Mouse (Mus musculus): ENCODE measurements around the gene Khdc4. TPM values are rescaled to one million over a fixed set of nuclear protein-coding genes. Genes with fewer than 3 reads are reported as not detected.

The Khdc4 gene
- polyA plus RNA-seq, 1 experiment from 2014 or later, result 75.2 TPM

DNA sequence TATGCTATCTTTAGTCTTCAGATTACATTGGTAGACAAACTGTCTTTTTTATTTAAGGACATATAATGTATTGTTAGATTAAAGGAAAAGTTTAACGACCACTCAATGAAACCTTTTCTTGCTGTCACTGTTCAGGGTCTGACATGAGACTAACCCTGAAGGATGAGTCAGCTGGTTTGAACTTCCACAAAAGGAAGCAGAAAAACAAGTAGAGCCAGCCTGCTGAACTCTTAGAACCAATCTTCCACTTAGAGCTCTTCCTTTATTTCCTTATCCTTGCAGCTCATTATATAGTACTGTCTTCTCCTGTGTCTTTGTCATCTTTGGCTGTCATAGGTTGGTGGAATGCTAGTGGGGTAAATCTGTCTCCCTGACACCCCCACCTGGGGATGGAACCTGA, 32.2 kb downstream of the Khdc4 start:
- peak; percentile 11 for DNase-seq (ENCODE audit: low spot score)

DNA sequence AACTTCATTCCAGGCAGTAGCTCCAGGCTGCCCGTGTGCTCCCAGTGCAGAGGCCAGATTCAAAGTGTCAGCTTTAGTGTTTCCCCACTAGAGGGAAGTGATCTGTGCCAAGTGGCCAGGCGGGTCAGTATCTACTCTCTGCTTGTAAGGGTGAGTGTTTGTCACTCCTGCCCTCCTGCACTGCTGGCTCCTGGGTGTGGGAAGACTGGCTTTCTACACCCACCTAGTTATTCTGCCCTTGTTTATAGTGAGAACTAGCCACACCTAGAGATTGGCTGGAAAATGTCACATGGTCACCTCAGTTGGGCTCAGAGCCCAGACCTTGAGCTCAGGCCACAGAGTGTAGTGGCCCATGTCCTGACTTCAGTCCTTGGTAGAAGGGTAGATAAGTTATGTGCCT, 33.5 kb downstream of the Khdc4 start:
- DNase-seq (ENCODE audit: low spot score), result no peak

DNA sequence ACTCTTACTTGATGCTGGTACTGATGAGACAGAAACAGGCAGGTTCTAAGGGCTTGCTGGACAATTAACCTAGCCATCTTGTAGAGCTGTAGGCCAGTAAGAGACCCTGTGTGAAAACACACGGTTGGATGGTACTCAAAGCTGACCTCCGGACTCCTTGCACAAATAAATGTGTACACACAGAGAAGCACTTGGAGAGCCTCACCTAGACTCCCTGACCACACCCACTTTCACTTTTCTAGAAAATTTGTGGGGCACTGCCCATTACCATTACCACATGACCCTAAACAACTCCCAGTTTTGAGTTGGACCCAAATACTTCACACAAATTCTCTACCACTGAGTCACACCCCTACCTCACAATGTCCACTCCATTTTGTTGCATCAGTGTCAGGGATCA, 51.0 kb downstream of the Khdc4 start:
- no peak for DNase-seq (ENCODE audit: low spot score)

DNA sequence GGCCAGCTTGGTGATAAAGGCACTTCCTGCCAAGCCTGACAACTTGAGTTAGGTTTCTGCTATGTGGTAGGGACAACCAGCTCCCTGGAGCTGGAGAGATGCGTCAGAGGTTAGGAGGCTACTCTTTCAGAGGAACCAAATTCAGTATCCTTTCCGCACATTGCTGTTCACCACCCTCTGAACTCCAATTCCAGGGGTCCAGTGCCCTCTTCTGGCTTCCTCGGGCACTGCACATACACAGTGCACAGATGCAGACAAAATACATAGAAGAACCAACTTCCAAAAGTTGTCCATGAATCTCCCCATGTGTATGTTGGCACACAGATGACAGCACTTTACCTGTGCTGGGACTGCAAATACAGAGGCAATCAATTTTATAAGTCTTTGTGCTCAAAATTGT, 53.0 kb downstream of the Khdc4 start:
- DNase-seq (ENCODE audit: low spot score), result peak; percentile 65

DNA sequence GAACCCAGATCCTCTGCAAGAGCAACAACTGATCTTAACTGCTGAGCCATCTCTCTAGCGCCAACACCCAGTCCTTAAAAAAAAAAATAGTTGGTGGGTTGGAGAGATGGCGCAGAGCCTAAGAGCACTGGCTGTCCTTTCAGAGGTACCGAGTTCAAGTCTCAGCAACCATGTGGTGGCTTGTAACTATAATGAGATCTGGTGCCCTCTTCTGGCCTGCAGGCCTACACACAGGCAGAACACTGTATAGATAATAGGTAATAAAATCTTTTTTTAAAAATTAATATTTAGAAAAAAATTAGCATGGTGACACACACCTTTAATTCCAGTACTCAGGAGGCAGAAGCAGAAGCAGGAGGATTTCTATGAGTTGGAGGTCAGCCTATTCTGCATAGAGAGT, 54.5 kb downstream of the Khdc4 start:
- no peak for DNase-seq (ENCODE audit: low spot score)

DNA sequence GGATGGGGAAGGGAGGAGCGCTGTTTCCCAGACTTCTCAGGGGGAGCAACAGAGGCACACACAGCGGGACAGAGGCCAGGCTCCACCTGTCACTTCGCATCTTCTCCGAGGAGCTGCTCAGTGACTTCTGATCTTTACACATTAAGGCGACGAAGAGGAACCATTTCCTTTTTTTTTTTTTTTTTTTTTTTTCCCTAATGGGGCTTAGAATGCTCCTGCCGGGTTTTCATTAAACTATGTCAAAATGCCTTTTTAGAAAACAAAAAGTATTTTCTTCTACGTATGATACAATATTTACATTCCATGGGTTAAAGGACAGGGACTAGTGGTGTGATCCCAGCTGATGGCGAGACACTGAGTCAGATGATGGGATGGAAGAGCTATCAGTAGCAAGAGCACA, 59.9 kb downstream of the Khdc4 start:
- DNase-seq (ENCODE audit: low spot score), result no peak

DNA sequence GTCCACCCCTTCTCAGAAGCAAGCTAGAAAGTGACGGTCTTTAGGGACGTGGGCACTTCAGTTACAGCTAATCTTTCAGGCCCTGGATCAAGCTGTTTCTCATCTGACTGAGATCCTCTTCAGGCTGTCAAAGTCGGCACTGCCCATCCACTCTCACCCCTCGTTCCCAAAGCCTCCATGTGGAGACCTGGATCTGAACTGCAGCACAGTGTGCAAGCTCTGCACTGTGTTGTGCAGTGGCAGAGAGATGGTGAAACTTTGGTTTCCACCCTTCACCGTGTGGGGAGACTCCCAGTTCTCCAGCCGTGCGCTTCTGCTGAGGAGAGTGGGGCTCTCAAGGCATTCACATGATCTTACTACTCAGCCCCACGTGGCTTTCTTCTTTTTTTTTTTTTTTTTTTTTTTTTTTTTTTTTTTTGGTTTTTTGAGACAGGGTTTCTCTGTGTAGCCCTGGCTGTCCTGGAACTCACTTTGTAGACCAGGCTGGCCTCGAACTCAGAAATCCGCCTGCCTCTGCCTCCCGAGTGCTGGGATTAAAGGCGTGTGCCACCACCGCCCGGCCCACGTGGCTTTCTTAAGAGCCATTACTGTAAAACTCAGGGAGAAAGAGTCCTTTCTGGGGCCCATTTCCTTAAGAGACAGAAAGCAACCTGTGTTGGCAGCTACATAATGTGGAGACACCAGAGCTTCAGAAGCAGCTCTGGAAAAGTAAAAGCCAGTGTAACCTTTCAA, 60.7 kb downstream of the Khdc4 start:
- DNase-seq (ENCODE audit: low spot score), result no peak

DNA sequence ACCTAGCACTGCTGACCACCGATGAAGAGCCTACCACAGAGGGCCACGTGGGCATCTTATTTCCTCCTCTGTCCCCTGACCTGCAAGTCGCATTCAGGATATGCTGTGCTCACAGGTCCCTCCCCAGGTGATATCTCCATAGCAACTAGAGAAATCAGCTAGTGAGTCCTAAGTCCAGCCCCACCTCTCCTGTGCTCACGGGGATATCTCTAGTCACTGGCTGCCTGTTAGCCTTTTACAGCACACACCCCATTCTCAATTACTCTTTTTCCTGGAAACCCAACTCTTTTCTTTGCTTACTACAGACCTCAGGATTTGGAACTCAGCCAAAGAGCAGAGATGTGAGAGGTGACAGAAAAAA, 61.2 kb downstream of the Khdc4 start:
- DNase-seq (ENCODE audit: low spot score), result no peak

DNA sequence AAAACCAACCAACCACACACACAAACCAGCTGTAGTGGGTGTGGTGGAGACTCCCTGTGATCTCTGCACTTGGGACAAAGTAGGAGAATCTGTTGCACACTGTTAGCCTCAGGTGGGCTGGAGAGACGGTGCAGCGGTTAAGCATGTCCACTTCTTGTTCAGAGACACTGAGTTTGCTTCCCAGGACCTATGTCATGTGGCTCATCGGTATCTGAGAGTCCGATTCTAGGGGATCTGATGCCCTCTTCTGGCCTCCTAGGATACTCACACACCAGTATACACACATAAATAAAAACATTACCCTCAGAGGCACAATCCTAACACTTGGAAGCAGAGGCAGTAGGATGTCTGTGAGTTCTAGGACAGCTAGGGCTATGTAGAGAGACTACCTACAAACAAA, 68.7 kb downstream of the Khdc4 start:
- peak; percentile 15 for DNase-seq (ENCODE audit: low spot score)

DNA sequence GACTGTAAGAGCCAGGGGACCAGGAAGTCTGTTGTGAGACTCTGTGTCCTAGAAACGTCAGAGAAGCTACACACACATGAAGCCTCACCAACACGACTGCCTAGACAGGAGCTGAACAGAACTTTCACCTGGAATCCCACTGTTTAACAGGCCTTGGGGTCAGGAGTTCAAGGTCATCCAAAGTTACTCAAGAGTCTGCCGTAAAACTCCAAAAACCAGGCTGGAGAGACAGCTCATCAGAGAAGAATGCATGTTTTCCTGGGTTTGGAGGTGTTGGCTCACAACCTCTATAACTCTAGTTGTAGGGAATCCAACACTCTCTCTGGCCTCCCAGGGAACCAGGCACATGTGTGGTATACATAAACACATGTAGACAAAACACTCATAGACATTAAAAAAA, 69.9 kb downstream of the Khdc4 start:
- no peak for DNase-seq (ENCODE audit: low spot score)

DNA sequence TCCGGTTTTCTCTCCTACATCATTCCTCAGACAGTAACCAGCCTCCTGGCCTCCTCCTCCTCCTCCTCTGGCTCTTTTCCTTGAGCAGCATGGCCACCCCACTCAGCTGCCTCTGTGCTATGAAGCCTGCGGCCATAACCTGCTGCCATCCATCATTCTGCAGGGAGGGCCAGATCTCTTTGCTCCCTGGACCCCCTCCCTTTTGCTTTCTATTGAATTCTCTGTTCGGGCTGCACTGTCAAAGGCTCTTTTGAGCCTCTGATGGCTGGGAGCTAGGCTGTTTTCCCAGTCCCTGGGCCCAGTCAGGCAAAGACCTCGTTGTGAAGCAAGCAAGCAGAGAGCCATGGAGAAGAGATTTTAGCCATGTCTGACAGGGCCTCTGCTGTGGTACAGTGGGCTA, 70.7 kb downstream of the Khdc4 start:
- no peak for DNase-seq (ENCODE audit: low spot score)

DNA sequence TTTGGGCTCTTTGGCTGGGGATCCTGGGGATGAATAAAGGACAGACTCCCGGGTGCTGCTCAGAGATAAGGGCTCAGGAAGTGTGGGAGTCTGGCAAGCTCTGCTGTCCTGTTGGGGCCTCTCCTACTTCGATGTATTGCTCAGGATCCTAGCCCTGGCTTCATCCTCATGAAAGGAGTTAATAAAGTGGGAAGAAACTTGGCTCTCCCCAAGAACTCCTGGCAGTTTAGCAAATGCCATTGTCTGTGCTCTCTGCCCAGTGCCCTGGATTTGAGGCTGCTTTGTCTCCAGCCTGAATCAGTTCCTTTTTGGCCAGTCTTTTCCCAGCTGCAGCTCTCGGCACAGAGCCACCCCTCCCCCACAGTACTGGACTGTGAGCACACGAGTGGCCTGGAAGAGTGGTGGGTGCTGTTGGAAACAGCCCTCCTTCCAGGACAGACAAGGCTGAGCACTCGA, 72.5 kb downstream of the Khdc4 start:
- no peak for DNase-seq (ENCODE audit: low spot score)

DNA sequence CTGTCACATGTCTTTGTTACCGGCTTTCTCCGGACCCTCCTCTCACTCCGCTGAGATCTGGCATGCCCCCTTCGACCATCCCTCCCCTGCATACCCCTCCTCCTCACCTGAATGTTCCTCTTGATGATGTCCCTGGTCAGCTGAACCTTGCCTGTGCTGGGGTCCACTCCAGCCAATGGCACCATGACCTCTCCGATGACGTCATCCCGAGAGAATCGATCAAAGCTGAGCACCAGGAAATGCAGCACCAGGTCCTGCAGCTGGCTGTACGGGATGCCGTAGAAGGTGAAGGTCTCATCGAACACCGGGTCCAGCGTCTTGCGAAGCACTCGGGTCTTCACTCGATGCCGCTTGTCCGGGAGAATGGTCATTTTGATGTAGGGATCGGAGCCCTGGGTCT, 76.0 kb downstream of the Khdc4 start:
- DNase-seq (ENCODE audit: low spot score), result no peak

DNA sequence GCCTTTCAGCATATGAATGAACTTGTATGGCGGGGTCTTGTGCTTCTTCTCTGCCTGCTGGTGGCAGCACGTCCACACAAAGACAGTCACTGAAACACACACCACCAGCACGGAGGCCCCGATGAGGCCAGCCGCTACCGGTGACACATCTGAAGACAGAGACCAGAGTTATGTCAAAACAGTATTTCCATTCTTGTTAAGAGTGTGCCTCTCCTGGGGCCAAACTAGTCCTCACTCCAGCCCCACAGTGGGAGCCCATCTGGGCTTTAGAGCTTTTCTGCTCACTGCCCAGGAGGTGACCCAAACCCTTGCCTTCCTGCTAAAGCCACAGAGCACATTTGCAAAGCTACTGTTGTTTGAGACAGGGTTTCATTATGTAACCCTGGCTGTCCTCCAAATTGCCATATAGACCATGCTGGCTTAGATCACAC, 76.8 kb downstream of the Khdc4 start:
- peak; percentile 19 for DNase-seq (ENCODE audit: low spot score)

Other genes starting within 250 kb of the Khdc4 start
- 14.6 and 15.1 TPM in 2 replicates for gene Sema4a, start 224.6 kb upstream of the Khdc4 start, polyA plus RNA-seq (2015; fragmentation: Nextera tagmentation; extraction: Ambion mirVana)
- gene Lmna, start 175.8 kb upstream of the Khdc4 start, polyA plus RNA-seq (2015; fragmentation: Nextera tagmentation; extraction: Ambion mirVana), result 40.6 and 43.8 TPM in 2 replicates
- gene Mex3a, start 153.4 kb upstream of the Khdc4 start, polyA plus RNA-seq (2015; fragmentation: Nextera tagmentation; extraction: Ambion mirVana), result 8.1 and 10.3 TPM in 2 replicates
- 2.7 and 3.5 TPM in 2 replicates for gene Rab25, start 137.5 kb upstream of the Khdc4 start, polyA plus RNA-seq (2015; fragmentation: Nextera tagmentation; extraction: Ambion mirVana)
- 150 and 153 TPM in 2 replicates for gene Lamtor2, start 132.7 kb upstream of the Khdc4 start, polyA plus RNA-seq (2015; fragmentation: Nextera tagmentation; extraction: Ambion mirVana)
- 14.6 and 16.2 TPM in 2 replicates for gene Ubqln4, start 132.0 kb upstream of the Khdc4 start, polyA plus RNA-seq (2015; fragmentation: Nextera tagmentation; extraction: Ambion mirVana)
- gene Ssr2, start 109.9 kb upstream of the Khdc4 start, polyA plus RNA-seq (2015; fragmentation: Nextera tagmentation; extraction: Ambion mirVana), result 206 and 212 TPM in 2 replicates
- gene Arhgef2, start 79.8 kb upstream of the Khdc4 start, polyA plus RNA-seq (2015; fragmentation: Nextera tagmentation; extraction: Ambion mirVana), result 64.2 and 94.5 TPM in 2 replicates
- gene Rxfp4, start 32.7 kb upstream of the Khdc4 start, polyA plus RNA-seq (2015; fragmentation: Nextera tagmentation; extraction: Ambion mirVana), result not detected in 2 replicates
- gene Rit1, start 31.0 kb downstream of the Khdc4 start, polyA plus RNA-seq (2015; fragmentation: Nextera tagmentation; extraction: Ambion mirVana), result 55.5 and 55.6 TPM in 2 replicates
- gene Syt11, start 89.4 kb downstream of the Khdc4 start, polyA plus RNA-seq (2015; fragmentation: Nextera tagmentation; extraction: Ambion mirVana), result 1.7 TPM in 2 replicates
- 6.4 and 7.2 TPM in 2 replicates for gene Gon4l, start 149.4 kb downstream of the Khdc4 start, polyA plus RNA-seq (2015; fragmentation: Nextera tagmentation; extraction: Ambion mirVana)
- gene Msto1, start 228.2 kb downstream of the Khdc4 start, polyA plus RNA-seq (2015; fragmentation: Nextera tagmentation; extraction: Ambion mirVana), result 37.8 and 39.4 TPM in 2 replicates

All from thymus, postnatal 0 days (tissue).